Mouse (Mus musculus) left cerebral cortex, postnatal 10 days (tissue): ENCODE results near the gene Ugt1a10. TPM values are rescaled to one million over a fixed set of nuclear protein-coding genes. Genes with fewer than 3 reads are reported as not detected.
A peak's percentile ranks its signal among the peaks of the same experiment; 100 is the strongest.
"Not testable (repeated sequence)": the region's sequence is repeated elsewhere in the genome, so short reads cannot be mapped to it uniquely, and the experiment has no call there.

ENCODE experiments used
- DNase-seq, 2 experiments: peaks; one replicate each; pipeline ENCODE4 v3.0.0; 2021 to 2022; ENCODE audit warnings: low spot score in 2 of 2, mixed read lengths in 1 of 2; ENCODE audit errors: extremely low spot score in 1 of 2
- intact Hi-C: fragments of 180-260 bp; cut with DNase I; formaldehyde crosslinking; loops from one replicate; pipeline ENCODE4 v1.15.1; 2025
- total RNA-seq, 2 experiments: library from RNA; stranded (reverse); gene quantifications; 2 replicates each; pipeline ENCODE4 v1.2.3; 2021

The Ugt1a10 gene
- not detected for total RNA-seq

GRCm38 (mm10) chr1:88055088-88055487 lies at the start of gene Ugt1a10:
Gene Ugt1a10, plus strand, starts transcription at chr1:88055388.
- DNase-seq, result no peak
- intact Hi-C loops, result no loop called here

GRCm38 (mm10) chr1:88007692-88008210 lies 47.4 kb upstream of the Ugt1a10 start:
- intact Hi-C loops, result no loop called here

GRCm38 (mm10) chr1:88008211-88008697 lies 46.9 kb upstream of the Ugt1a10 start, which contains the start of gene Usp40:
Gene Usp40, minus strand, starts transcription at chr1:88008551.
- intact Hi-C loops, result no loop called here
- peak; percentile 72 to 91 for DNase-seq

More at GRCm38 (mm10) chr1:88007692-88008210, 47.4 kb upstream of the Ugt1a10 start:
- no peak for DNase-seq

- intact Hi-C loops, result no loop called here
- DNase-seq, result no peak
Observed at GRCm38 (mm10) chr1:88008735-88009134, 46.5 kb upstream of the Ugt1a10 start.

GRCm38 (mm10) chr1:88009521-88009920 lies 45.7 kb upstream of the Ugt1a10 start:
- intact Hi-C loops, result no loop called here
- DNase-seq, result no peak

GRCm38 (mm10) chr1:88013726-88014125 lies 41.5 kb upstream of the Ugt1a10 start:
- DNase-seq, result no peak
- intact Hi-C loops, result no loop called here

- DNase-seq, result no peak
- intact Hi-C loops, result no loop called here
Observed at GRCm38 (mm10) chr1:88014194-88014593, 41.0 kb upstream of the Ugt1a10 start.

GRCm38 (mm10) chr1:88014671-88015070 lies 40.5 kb upstream of the Ugt1a10 start:
- no peak for DNase-seq
- intact Hi-C loops, result no loop called here

- DNase-seq, result no peak
- intact Hi-C loops, result no loop called here
Observed at GRCm38 (mm10) chr1:88015371-88015770, 39.8 kb upstream of the Ugt1a10 start.

GRCm38 (mm10) chr1:88025244-88025643 lies 29.9 kb upstream of the Ugt1a10 start:
- DNase-seq, intact Hi-C loops: not testable (repeated sequence)

GRCm38 (mm10) chr1:88043044-88043443 lies 12.1 kb upstream of the Ugt1a10 start:
- intact Hi-C loops, DNase-seq: not testable (repeated sequence)

- intact Hi-C loops, DNase-seq: not testable (repeated sequence)
Observed at GRCm38 (mm10) chr1:88044832-88045437, 10.3 kb upstream of the Ugt1a10 start.

GRCm38 (mm10) chr1:88047408-88047807 lies 7.8 kb upstream of the Ugt1a10 start:
- DNase-seq, intact Hi-C loops: not testable (repeated sequence)

- intact Hi-C loops, result not testable (repeated sequence)
Observed at GRCm38 (mm10) chr1:88066472-88067102, 11.4 kb downstream of the Ugt1a10 start.

GRCm38 (mm10) chr1:88070495-88070894 lies 15.3 kb downstream of the Ugt1a10 start, which contains the start of gene Ugt1a9:
Gene Ugt1a9, plus strand, starts transcription at chr1:88070800.
- intact Hi-C loops, result no loop called here
- DNase-seq, result no peak

More at GRCm38 (mm10) chr1:88066472-88067102, 11.4 kb downstream of the Ugt1a10 start:
- not testable (repeated sequence) for DNase-seq

GRCm38 (mm10) chr1:88070902-88071301 lies 15.7 kb downstream of the Ugt1a10 start:
- no peak for DNase-seq
- intact Hi-C loops, result no loop called here

- intact Hi-C loops, result no loop called here
- DNase-seq, result no peak
Observed at GRCm38 (mm10) chr1:88074471-88074870, 19.3 kb downstream of the Ugt1a10 start.

- intact Hi-C loops, result no loop called here
Observed at GRCm38 (mm10) chr1:88077128-88077527, 21.9 kb downstream of the Ugt1a10 start.

GRCm38 (mm10) chr1:88081670-88082069 lies 26.5 kb downstream of the Ugt1a10 start:
- no peak for DNase-seq
- intact Hi-C loops, result no loop called here

More at GRCm38 (mm10) chr1:88077128-88077527, 21.9 kb downstream of the Ugt1a10 start:
- no peak for DNase-seq

- intact Hi-C loops, result no loop called here
Observed at GRCm38 (mm10) chr1:88086125-88086524, 30.9 kb downstream of the Ugt1a10 start.

More at GRCm38 (mm10) chr1:88086125-88086524, 30.9 kb downstream of the Ugt1a10 start:
- DNase-seq, result no peak
